Mouse (Mus musculus) embryonic facial prominence, embryonic 10.5 days (tissue): ENCODE measurements around the gene Cpne2. TPM values are rescaled to one million over a fixed set of nuclear protein-coding genes. Genes with fewer than 3 reads are reported as not detected.

ENCODE experiments used
- DNase-seq: peaks from one replicate; pipeline ENCODE4 v3.0.0-alpha.2; 2017; ENCODE audit warnings: low spot score
- H3K27ac ChIP-seq: fragments of 300-500 bp; sonication (generic); replicated peaks from 2 replicates; pipeline ENCODE4 v1.5.1; 2016; ENCODE audit warnings: mild to moderate bottlenecking
- H3K27me3 ChIP-seq: fragments of 300-500 bp; sonication (generic); replicated peaks from 2 replicates; pipeline ENCODE4 v1.6.1; 2016; ENCODE audit warnings: low read depth, mild to moderate bottlenecking; ENCODE audit not compliant: poor library complexity, severe bottlenecking
- H3K36me3 ChIP-seq: fragments of 300-500 bp; sonication (generic); replicated peaks from 2 replicates; pipeline ENCODE4 v1.6.1; 2016; ENCODE audit warnings: mild to moderate bottlenecking, moderate library complexity
- H3K4me1 ChIP-seq: fragments of 300-500 bp; sonication (generic); 2 replicates; pipeline ENCODE4 v1.6.1; 2016
- H3K4me3 ChIP-seq: fragments of 300-500 bp; sonication (generic); 2 replicates; pipeline ENCODE4 v1.5.1; 2016; ENCODE audit warnings: mild to moderate bottlenecking, moderate library complexity
- H3K9me3 ChIP-seq: fragments of 300-500 bp; sonication (generic); 2 replicates; pipeline ENCODE4 v1.6.1; 2016; ENCODE audit warnings: mild to moderate bottlenecking
- WGBS: fragments of 180-500 bp; shearing (Covaris S2); methylation state at CpG from one replicate; pipeline ENCODE4 v1.1.7; 2016; 5-methylcytosine and 5-hydroxymethylcytosine counted together
- polyA plus RNA-seq: library from polyadenylated mRNA; unstranded; fragments of >200 nt; fragmentation: Nextera tagmentation; extraction: Ambion mirVana; gene quantifications from 2 replicates; pipeline ENCODE4 v1.2.1, GENCODE M21; 2016

Cpne2 gene
- polyA plus RNA-seq, 1 experiment from 2014 or later, result 9.9 TPM

- Histone ChIP-seq H3K27me3 (no peaks in the 10 kb centered on the region), H3K36me3 (peaks cover 9% of the 10 kb centered on the region; the same call in 1 of the 2 replicates), H3K27ac (peak overlapping the region; percentile 31; the same call in 1 of the 2 replicates), H3K9me3 (no peaks in the 10 kb centered on the region), H3K4me1 (peaks cover 23% of the 10 kb centered on the region), H3K4me3 (no peak overlapping the region)
- no peak for DNase-seq
- WGBS, result 69% methylated on average over 8 of the region's 8 CpGs
Measured at GRCm38 (mm10) chr8:94567159-94567849, 34.5 kb downstream of the Cpne2 start.

GRCm38 (mm10) chr8:94568098-94568497, 35.3 kb downstream of the Cpne2 start:
- Histone ChIP-seq H3K4me3 (no peak overlapping the region), H3K36me3 (peaks cover 16% of the 10 kb centered on the region), H3K27me3 (no peaks in the 10 kb centered on the region), H3K9me3 (no peaks in the 10 kb centered on the region), H3K27ac (0 out of 2 replicates have a peak overlapping the region, but pooled peaks have one; percentile 19), H3K4me1 (peaks cover 23% of the 10 kb centered on the region)
- no peak for DNase-seq
- 87% methylated on average over 8 of the region's 8 CpGs for WGBS

GRCm38 (mm10) chr8:94569419-94569818, 36.6 kb downstream of the Cpne2 start:
- peaks cover 29% of the 10 kb centered on the region for H3K36me3 ChIP-seq
- peaks cover 23% of the 10 kb centered on the region for H3K4me1 ChIP-seq
- H3K27me3 ChIP-seq, result no peaks in the 10 kb centered on the region
- no peaks in the 10 kb centered on the region for H3K9me3 ChIP-seq
- no peak overlapping the region for H3K27ac ChIP-seq
- no peak overlapping the region for H3K4me3 ChIP-seq
- DNase-seq, result no peak
- WGBS, result 69% methylated on average over 1 of the region's 1 CpGs

GRCm38 (mm10) chr8:94571896-94572295, 39.1 kb downstream of the Cpne2 start:
- H3K27ac ChIP-seq, result no peak overlapping the region
- H3K4me3 ChIP-seq, result no peak overlapping the region
- 78% methylated on average over 2 of the region's 2 CpGs for WGBS
- H3K36me3 ChIP-seq, result peaks cover 54% of the 10 kb centered on the region
- H3K27me3 ChIP-seq, result no peaks in the 10 kb centered on the region
- H3K9me3 ChIP-seq, result no peaks in the 10 kb centered on the region
- no peak for DNase-seq
- peaks cover 11% of the 10 kb centered on the region for H3K4me1 ChIP-seq

- 89% methylated on average over 16 of the region's 16 CpGs for WGBS
Measured at GRCm38 (mm10) chr8:94574159-94574907, 41.5 kb downstream of the Cpne2 start.

GRCm38 (mm10) chr8:94575148-94575547, 42.4 kb downstream of the Cpne2 start:
- Histone ChIP-seq H3K27me3 (no peaks in the 10 kb centered on the region), H3K4me1 (no peaks in the 10 kb centered on the region), H3K27ac (no peak overlapping the region), H3K36me3 (peaks cover 85% of the 10 kb centered on the region), H3K4me3 (no peak overlapping the region), H3K9me3 (no peaks in the 10 kb centered on the region)
- WGBS, result 95% methylated on average over 4 of the region's 4 CpGs
- no peak for DNase-seq

More at GRCm38 (mm10) chr8:94574159-94574907, 41.5 kb downstream of the Cpne2 start:
- Histone ChIP-seq H3K4me3 (no peak overlapping the region), H3K27me3 (no peaks in the 10 kb centered on the region), H3K9me3 (no peaks in the 10 kb centered on the region), H3K27ac (no peak overlapping the region), H3K36me3 (peaks cover 79% of the 10 kb centered on the region), H3K4me1 (peaks cover 3% of the 10 kb centered on the region; the same call in 1 of the 2 replicates)
- no peak for DNase-seq

GRCm38 (mm10) chr8:94581820-94582483, 49.2 kb downstream of the Cpne2 start:
- H3K4me1 ChIP-seq, result no peaks in the 10 kb centered on the region
- no peak overlapping the region for H3K4me3 ChIP-seq
- 90% methylated on average over 7 of the region's 7 CpGs for WGBS
- no peak for DNase-seq
- peaks cover 98% of the 10 kb centered on the region for H3K36me3 ChIP-seq
- no peak overlapping the region for H3K27ac ChIP-seq
- no peaks in the 10 kb centered on the region for H3K9me3 ChIP-seq
- H3K27me3 ChIP-seq, result no peaks in the 10 kb centered on the region

- Histone ChIP-seq H3K36me3 (peaks cover 98% of the 10 kb centered on the region), H3K27ac (no peak overlapping the region), H3K9me3 (no peaks in the 10 kb centered on the region), H3K27me3 (no peaks in the 10 kb centered on the region), H3K4me1 (no peaks in the 10 kb centered on the region), H3K4me3 (no peak overlapping the region)
- DNase-seq, result no peak
- 89% methylated on average over 6 of the region's 6 CpGs for WGBS
Measured at GRCm38 (mm10) chr8:94582569-94582968, 49.8 kb downstream of the Cpne2 start.

GRCm38 (mm10) chr8:94584238-94584817, 51.5 kb downstream of the Cpne2 start:
- Histone ChIP-seq H3K4me3 (no peak overlapping the region), H3K27ac (no peak overlapping the region), H3K9me3 (no peaks in the 10 kb centered on the region), H3K4me1 (no peaks in the 10 kb centered on the region), H3K27me3 (no peaks in the 10 kb centered on the region), H3K36me3 (peaks cover 98% of the 10 kb centered on the region)
- 72% methylated on average over 4 of the region's 4 CpGs for WGBS
- no peak for DNase-seq

GRCm38 (mm10) chr8:94591691-94592090, 58.9 kb downstream of the Cpne2 start:
- 70% methylated on average over 4 of the region's 4 CpGs for WGBS
- DNase-seq, result no peak
- Histone ChIP-seq H3K27ac (no peak overlapping the region), H3K4me1 (no peaks in the 10 kb centered on the region), H3K27me3 (no peaks in the 10 kb centered on the region), H3K9me3 (no peaks in the 10 kb centered on the region), H3K4me3 (no peak overlapping the region), H3K36me3 (peaks cover 29% of the 10 kb centered on the region)

- Histone ChIP-seq H3K36me3 (peaks cover 3% of the 10 kb centered on the region), H3K9me3 (no peaks in the 10 kb centered on the region), H3K27ac (no peak overlapping the region), H3K4me3 (no peak overlapping the region), H3K4me1 (no peaks in the 10 kb centered on the region), H3K27me3 (no peaks in the 10 kb centered on the region)
- WGBS, result 83% methylated on average over 1 of the region's 1 CpGs
- DNase-seq, result no peak
Measured at GRCm38 (mm10) chr8:94594211-94594610, 61.4 kb downstream of the Cpne2 start.

- Histone ChIP-seq H3K4me1 (peaks cover 29% of the 10 kb centered on the region), H3K27me3 (no peaks in the 10 kb centered on the region), H3K9me3 (no peaks in the 10 kb centered on the region), H3K36me3 (no peaks in the 10 kb centered on the region), H3K27ac (peak overlapping the region; percentile 95), H3K4me3 (peak overlapping the region; percentile 100)
- 29% methylated on average over 5 of the region's 5 CpGs for WGBS
- DNase-seq, result no peak
Measured at GRCm38 (mm10) chr8:94600478-94600877, 67.7 kb downstream of the Cpne2 start.
